Mouse (Mus musculus) heart, adult 2 months (tissue): ENCODE measurements around the gene Fbxo28.
"Not testable (repeated sequence)": the region's sequence is repeated elsewhere in the genome, so short reads cannot be mapped to it uniquely, and the experiment has no call there.

Experiments used
- CTCF ChIP-seq: fragments of 200-600 bp; IDR thresholded peaks from 2 replicates; pipeline ENCODE4 v1.8.1; 2022; ENCODE audit warnings: antibody characterized with exemption, mild to moderate bottlenecking, moderate library complexity
- POLR2A ChIP-seq: fragments of 200-500 bp; IDR thresholded peaks from 2 replicates; pipeline ENCODE4 v1.6.1; 2011; ENCODE audit warnings: mild to moderate bottlenecking, low read depth, low read length, control low read depth; ENCODE audit not compliant: insufficient read depth

DNA sequence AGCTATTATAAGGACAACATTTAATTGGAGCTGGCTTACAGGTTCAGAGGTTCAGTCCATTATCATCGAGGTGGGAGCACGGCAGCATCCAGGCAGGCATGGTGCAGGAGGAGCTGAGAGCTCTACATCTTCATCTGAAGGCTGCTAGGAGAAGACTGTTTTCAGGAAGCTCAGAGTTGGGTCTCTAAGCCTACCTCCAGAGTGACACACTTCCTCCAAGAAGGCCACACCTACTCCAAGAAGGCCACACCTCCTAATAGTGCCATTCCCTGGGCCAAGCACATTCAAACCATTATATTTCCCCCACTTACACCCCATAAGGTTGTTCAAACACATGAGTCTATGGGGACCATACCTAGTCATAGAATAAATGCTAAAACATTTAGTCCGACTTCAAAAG is 50.7 kb downstream of the Fbxo28 start:
- not testable (repeated sequence) for TF ChIP-seq CTCF, POLR2A
